Mouse (Mus musculus) E14TG2a.4 (cell line): ENCODE measurements around the gene Igtp.

Experiments
- CTCF ChIP-seq: conservative IDR thresholded peaks from 2 replicates; pipeline ENCODE4 v1.5.1; 2014; ENCODE audit warnings: low read length
- NANOG ChIP-seq: IDR thresholded peaks from 2 replicates; pipeline ENCODE4 v1.6.1; 2014; ENCODE audit warnings: borderline replicate concordance, low read length, mixed read lengths

DNA sequence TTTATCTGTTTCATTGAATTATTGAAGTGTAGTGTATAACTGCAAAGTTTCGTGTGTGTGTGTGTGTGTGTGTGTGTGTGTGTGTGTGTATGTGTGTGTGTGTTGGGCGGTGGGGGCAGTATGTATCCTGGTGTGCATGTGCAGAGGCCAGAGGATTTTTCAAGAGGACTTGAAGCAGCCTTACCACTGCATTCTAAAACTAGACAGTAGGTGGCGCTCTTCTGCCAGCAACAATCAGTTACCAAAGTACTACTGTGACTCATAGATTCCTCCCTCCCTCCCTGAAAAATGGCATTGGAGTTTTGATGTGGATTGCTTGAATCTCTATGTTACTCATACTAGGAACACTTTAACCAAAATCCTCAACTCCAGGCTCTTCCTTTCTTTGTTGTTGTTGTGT, 19.8 kb upstream of the Igtp start:
- TF ChIP-seq CTCF (peak; percentile 65), NANOG (no peak)
